Mouse (Mus musculus) forebrain, embryonic 16.5 days (tissue): ENCODE measurements at regions not wholly inside any gene's neighbourhood (a gene's known extent, or its start where the extent isn't known, plus 50 kb on each side); places are given as distances from the start of the nearest gene placed in this dataset.

Experiments
- ATAC-seq: fragments of 200-750 bp; cut with Nextera tagmentation; 2 replicates; pipeline ENCODE4 v1.8.0; 2017; ENCODE audit warnings: mild to moderate bottlenecking, moderate library complexity
- H3K27ac ChIP-seq: fragments of 300-500 bp; sonication (generic); 2 replicates; pipeline ENCODE4 v1.5.1; 2014; ENCODE audit warnings: low read length, control low read depth
- H3K27me3 ChIP-seq: fragments of 300-500 bp; sonication (generic); replicated peaks from 2 replicates; pipeline ENCODE4 v1.6.1; 2014; ENCODE audit warnings: low read length; ENCODE audit not compliant: control insufficient read depth, insufficient read depth
- H3K36me3 ChIP-seq: fragments of 300-500 bp; sonication (generic); 2 replicates; pipeline ENCODE4 v1.6.1; 2014; ENCODE audit not compliant: control insufficient read depth, insufficient read depth
- H3K4me1 ChIP-seq: fragments of 300-500 bp; sonication (generic); replicated peaks from 2 replicates; pipeline ENCODE4 v1.6.1; 2014; ENCODE audit warnings: low read length; ENCODE audit not compliant: control insufficient read depth, insufficient read depth
- H3K4me2 ChIP-seq: fragments of 300-500 bp; sonication (generic); 2 replicates; pipeline ENCODE4 v1.6.1; 2014; ENCODE audit warnings: mild to moderate bottlenecking, low read length, control low read depth
- H3K4me3 ChIP-seq: fragments of 300-500 bp; sonication (generic); replicated peaks from 2 replicates; pipeline ENCODE4 v1.5.1; 2014; ENCODE audit warnings: mild to moderate bottlenecking, low read length, control low read depth
- H3K9ac ChIP-seq: fragments of 300-500 bp; sonication (generic); replicated peaks from 2 replicates; pipeline ENCODE4 v1.6.1; 2014; ENCODE audit warnings: low read depth, low read length, control low read depth
- H3K9me3 ChIP-seq: fragments of 300-500 bp; sonication (generic); 2 replicates; pipeline ENCODE4 v1.6.1; 2016; ENCODE audit warnings: low read length; ENCODE audit not compliant: control insufficient read depth
- WGBS: fragments of 180-500 bp; shearing (Covaris S2); extraction: QIAGEN DNeasy Blood & Tissue Kit; methylation state at CpG from one replicate; pipeline ENCODE4 v1.1.7; 2014; 5-methylcytosine and 5-hydroxymethylcytosine counted together

DNA sequence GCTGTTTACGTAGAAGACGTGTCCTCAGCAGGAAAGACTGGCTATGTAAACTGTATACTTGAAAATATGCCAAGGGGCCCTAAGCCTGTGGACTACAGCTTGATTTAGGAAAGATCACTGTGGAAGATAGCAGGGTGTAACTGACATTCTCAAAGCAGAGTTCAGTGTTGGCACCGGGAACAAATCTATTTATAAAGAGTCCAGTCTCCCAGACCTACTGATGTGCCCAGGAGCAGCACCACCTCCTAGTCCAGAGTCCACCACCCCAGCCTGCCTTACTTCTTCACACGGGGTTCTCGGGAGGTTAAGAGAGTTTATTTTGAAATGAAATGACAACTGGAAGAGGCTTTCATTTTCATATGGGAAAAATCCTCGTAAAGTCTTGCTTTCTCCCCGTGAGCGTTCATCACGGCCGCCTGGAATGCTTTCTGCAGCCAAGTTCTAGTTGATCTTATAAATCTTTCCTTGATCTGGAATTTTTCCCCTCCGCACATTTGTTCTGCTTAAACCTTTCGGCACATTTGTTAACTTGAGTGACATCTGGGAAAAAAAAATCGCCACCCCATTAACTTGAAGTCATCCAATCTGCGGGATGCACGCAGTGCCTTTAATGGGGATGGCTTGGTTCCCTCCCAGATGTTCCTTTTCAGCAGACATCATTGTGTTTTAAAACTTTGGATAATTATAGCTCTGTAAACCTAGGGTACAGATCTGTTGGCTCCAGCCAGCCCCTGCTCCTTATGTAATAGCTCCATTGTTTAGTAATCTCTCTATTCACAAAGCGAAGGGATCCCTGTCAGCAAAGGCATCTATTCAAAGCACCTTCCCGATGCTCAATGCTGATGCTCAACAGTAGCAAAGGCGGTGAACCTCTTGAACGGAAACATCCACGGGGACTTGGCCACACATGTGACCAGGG lies 271.3 kb downstream of the Cd83 start:
- no peak overlapping the region for H3K27ac ChIP-seq
- ATAC-seq = peak; percentile 38; the same call in 1 of the 2 replicates
- H3K36me3 ChIP-seq = no peaks in the 10 kb centered on the region
- peaks cover 17% of the 10 kb centered on the region for H3K4me1 ChIP-seq
- 16% methylated on average over 20 of the region's 20 CpGs for WGBS
- H3K4me2 ChIP-seq = peak overlapping the region; percentile 41
- peak overlapping the region; percentile 6; the same call in 1 of the 2 replicates for H3K9ac ChIP-seq
- H3K9me3 ChIP-seq = no peaks in the 10 kb centered on the region
- H3K4me3 ChIP-seq = 0 out of 2 replicates have a peak overlapping the region, but pooled peaks have one; percentile 10
- no peaks in the 10 kb centered on the region for H3K27me3 ChIP-seq

DNA sequence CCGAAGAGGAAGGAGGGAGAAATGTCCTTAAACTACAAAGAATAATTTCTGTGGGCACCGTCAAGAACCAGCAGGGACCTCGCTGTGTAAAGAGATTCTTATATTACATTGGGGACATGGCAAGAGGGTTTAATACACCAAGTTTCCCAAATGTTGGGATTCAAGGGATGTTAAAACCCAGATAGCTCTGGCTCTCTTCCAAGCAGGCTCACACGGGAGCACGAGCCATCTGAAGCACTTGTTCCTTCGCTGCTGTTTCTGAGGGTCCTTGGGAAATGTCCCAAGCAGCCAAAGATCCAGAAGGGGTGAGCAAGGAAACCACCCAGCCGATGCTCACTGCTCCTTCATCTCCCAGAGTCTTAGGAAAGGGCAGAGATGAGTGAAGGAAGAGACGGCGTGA lies 272.1 kb downstream of the Cd83 start:
- no peak for ATAC-seq
- Histone ChIP-seq H3K9ac (no peak overlapping the region; the same call in 1 of the 2 replicates), H3K4me2 (peak overlapping the region; percentile 41; the same call in 1 of the 2 replicates), H3K27me3 (no peaks in the 10 kb centered on the region), H3K4me1 (peaks cover 17% of the 10 kb centered on the region), H3K9me3 (no peaks in the 10 kb centered on the region), H3K27ac (no peak overlapping the region), H3K4me3 (no peak overlapping the region), H3K36me3 (no peaks in the 10 kb centered on the region)
- WGBS = 47% methylated on average over 9 of the region's 9 CpGs

DNA sequence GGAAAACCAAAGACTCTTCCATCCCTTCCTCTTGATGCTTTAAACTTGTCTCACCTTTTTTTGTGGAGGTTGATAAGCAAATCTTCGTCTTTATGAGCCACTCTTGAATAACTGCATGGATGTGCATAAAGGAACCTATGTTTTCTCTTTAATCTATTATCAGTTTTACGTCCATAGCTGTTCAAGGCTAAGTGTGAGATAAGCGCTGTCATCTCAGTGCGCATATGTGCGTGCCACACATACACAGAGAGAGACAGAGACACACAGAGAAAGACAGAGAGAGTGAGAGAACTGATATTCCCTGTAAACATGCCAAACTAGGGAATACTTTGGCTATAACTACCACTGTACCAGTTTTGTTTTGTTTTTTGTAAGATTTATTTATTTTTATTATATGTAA lies 273.0 kb downstream of the Cd83 start:
- ATAC-seq = no peak
- no peak overlapping the region for H3K4me3 ChIP-seq
- no peak overlapping the region for H3K9ac ChIP-seq
- no peaks in the 10 kb centered on the region for H3K9me3 ChIP-seq
- peaks cover 21% of the 10 kb centered on the region for H3K4me1 ChIP-seq
- no peak overlapping the region for H3K4me2 ChIP-seq
- no peak overlapping the region for H3K27ac ChIP-seq
- no peaks in the 10 kb centered on the region for H3K27me3 ChIP-seq
- H3K36me3 ChIP-seq = no peaks in the 10 kb centered on the region
- WGBS = 97% methylated on average over 5 of the region's 5 CpGs

DNA sequence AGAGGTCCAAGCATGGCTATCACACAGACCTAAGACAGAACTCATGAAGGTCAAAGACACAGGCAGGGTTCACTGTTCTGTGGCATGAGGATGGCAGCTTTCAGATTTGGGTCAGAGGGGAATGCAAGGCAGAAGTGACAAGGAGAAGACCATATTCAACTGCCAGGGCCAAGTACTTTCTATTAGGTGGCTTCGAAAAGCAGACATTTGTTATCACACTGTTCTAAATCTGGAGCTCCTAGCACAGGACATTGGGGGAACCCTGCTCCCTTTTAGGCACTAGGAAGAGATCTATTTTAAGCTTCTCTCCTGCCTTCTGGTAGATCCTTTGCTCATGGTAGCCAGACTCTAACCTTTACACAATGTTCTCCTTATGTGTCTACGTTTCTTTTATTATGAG lies 273.7 kb downstream of the Cd83 start:
- Histone ChIP-seq H3K4me3 (no peak overlapping the region), H3K27me3 (no peaks in the 10 kb centered on the region), H3K27ac (no peak overlapping the region), H3K36me3 (no peaks in the 10 kb centered on the region), H3K4me2 (no peak overlapping the region), H3K4me1 (peaks cover 21% of the 10 kb centered on the region), H3K9ac (no peak overlapping the region), H3K9me3 (no peaks in the 10 kb centered on the region)
- no peak for ATAC-seq
- WGBS = 100% methylated on average over 2 of the region's 2 CpGs

DNA sequence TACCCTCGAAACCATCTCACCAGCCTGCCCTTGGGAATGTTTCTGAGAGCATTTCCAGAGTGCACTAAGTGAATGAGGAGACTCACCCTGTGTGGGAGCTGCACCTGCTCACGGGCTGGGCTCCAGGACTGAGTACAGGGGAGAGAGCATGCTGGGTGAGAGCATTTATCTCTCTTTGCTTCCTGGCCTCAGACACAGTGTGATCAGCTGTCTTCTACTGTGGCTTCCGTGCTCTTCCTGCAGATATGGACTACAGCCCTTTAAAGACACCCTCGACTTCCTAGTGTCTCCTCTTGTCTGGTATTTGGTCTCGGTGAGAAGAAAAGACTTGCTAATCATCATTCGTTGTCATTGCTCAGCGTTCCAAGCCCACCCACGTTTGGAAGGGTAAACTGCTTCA lies 274.9 kb downstream of the Cd83 start:
- WGBS = 62% methylated on average over 8 of the region's 8 CpGs
- Histone ChIP-seq H3K36me3 (no peaks in the 10 kb centered on the region), H3K4me2 (no peak overlapping the region), H3K4me1 (peaks cover 21% of the 10 kb centered on the region), H3K4me3 (no peak overlapping the region), H3K27ac (no peak overlapping the region), H3K9me3 (no peaks in the 10 kb centered on the region), H3K27me3 (no peaks in the 10 kb centered on the region), H3K9ac (no peak overlapping the region)
- no peak for ATAC-seq

DNA sequence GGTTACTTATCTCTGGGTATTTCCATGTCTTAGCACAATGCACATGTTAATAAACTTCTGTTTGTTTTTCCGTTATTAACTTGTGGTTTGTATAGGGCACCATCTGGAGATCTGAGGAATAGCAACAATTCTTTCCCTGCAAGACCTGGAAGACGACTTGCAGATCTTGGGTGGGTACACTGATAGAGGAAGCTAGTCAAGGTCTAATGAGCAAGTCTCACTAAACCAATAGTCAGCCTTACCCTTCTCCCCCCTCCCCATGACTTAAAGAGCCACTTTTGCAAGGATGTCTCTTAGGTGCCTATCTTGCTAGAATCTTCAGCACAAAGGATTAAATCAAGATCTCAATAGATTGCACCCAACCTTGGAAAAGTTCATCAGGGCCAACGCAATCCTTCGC lies 276.7 kb downstream of the Cd83 start:
- Histone ChIP-seq H3K9ac (no peak overlapping the region), H3K27ac (no peak overlapping the region), H3K4me3 (no peak overlapping the region), H3K9me3 (no peaks in the 10 kb centered on the region), H3K27me3 (no peaks in the 10 kb centered on the region), H3K4me2 (no peak overlapping the region), H3K4me1 (peaks cover 11% of the 10 kb centered on the region), H3K36me3 (no peaks in the 10 kb centered on the region)
- 80% methylated on average over 4 of the region's 4 CpGs for WGBS
- ATAC-seq = no peak

DNA sequence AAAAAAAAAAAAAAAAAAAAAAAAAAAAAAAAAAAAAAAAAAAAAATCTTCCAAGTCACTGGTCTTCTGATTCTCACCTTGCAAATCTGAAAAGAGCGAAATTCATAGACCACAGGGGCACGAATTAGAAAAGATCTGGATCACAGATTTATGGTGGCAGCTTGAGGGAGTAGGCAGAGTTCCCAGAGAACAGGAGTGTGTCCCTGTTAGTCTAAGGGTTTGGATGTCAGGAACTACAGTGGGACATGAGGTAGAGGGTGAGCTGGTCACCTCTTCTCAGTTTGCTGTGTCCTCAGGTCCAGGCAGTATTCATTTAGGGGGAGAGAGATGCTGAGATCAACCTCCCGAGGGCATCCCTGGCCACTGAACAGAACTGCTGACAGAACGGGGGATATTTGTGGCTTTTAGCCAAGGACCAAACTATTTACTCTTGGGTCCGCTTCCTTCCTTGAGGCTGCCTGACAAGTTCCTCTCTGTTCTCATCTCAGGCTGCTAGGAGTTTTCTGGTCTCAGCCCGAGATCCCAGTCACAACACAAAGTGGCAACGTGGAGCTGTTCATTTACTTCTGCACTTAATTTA lies 277.2 kb downstream of the Cd83 start:
- no peak overlapping the region for H3K27ac ChIP-seq
- ATAC-seq = no peak
- H3K27me3 ChIP-seq = no peaks in the 10 kb centered on the region
- H3K4me1 ChIP-seq = peaks cover 6% of the 10 kb centered on the region
- WGBS = 31% methylated on average over 7 of the region's 7 CpGs
- H3K4me2 ChIP-seq = no peak overlapping the region
- H3K9ac ChIP-seq = no peak overlapping the region
- H3K9me3 ChIP-seq = no peaks in the 10 kb centered on the region
- H3K4me3 ChIP-seq = no peak overlapping the region
- H3K36me3 ChIP-seq = no peaks in the 10 kb centered on the region

DNA sequence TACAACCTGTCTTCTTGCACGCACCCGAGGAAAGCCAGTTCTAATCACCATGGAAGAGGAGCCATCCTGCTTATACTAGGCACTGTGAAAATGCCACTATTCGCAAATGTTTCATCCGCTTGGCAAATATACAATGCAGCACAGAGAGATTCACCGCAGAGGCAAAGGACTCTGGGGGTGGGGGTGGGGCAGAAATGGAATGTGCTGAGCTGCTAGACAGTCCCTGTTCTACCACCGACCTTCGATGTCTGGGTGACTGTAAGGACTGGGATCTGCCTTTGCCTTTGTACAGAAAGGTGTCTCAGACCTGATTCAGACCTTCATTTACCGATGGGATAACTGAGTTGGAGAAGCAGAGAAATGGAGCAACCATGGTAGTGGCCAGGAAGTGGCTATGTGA lies 278.7 kb downstream of the Cd83 start:
- no peak for ATAC-seq
- Histone ChIP-seq H3K4me1 (peaks cover 4% of the 10 kb centered on the region; the same call in 1 of the 2 replicates), H3K27ac (no peak overlapping the region), H3K4me3 (no peak overlapping the region), H3K36me3 (no peaks in the 10 kb centered on the region), H3K9me3 (no peaks in the 10 kb centered on the region), H3K4me2 (no peak overlapping the region), H3K9ac (no peak overlapping the region), H3K27me3 (no peaks in the 10 kb centered on the region)
- 78% methylated on average over 8 of the region's 8 CpGs for WGBS

DNA sequence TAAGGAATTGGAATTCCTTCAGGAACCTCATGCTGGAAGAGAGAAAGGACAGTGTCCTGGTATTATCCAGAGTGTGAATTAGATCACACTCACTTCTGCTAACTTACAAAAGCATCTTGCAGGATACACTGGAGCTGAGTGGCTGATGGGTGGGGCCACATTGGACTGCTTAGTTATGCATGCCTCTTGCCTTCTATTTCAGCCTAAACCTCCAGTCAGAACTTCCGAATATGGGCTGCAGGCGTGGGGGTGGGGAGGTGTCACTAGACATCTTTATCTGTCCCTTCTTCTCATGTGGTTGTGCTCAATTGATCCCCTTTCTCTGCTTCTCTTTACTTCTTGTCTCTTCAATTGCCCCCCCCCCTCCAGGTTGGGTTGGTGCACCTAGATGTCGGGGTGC lies 279.5 kb downstream of the Cd83 start:
- H3K9ac ChIP-seq = no peak overlapping the region
- ATAC-seq = no peak
- H3K4me3 ChIP-seq = no peak overlapping the region
- no peak overlapping the region for H3K27ac ChIP-seq
- H3K9me3 ChIP-seq = no peaks in the 10 kb centered on the region
- no peaks in the 10 kb centered on the region for H3K36me3 ChIP-seq
- H3K4me2 ChIP-seq = no peak overlapping the region
- 77% methylated on average over 3 of the region's 3 CpGs for WGBS
- no peaks in the 10 kb centered on the region for H3K27me3 ChIP-seq
- peaks cover 4% of the 10 kb centered on the region; the same call in 1 of the 2 replicates for H3K4me1 ChIP-seq
